Mouse (Mus musculus) thymus, adult 2 months (tissue): ENCODE results near the gene Rcsd1. TPM values are rescaled to one million over a fixed set of nuclear protein-coding genes. Genes with fewer than 3 reads are reported as not detected.

Experiments used
- DNase-seq: peaks from one replicate; pipeline ENCODE4 v3.0.0; 2021
- H3K27ac ChIP-seq: fragments of 200-500 bp; 2 replicates; pipeline ENCODE4 v1.5.1; 2012; ENCODE audit warnings: low read length, control low read depth; ENCODE audit not compliant: control insufficient read depth, insufficient read depth
- H3K27me3 ChIP-seq: fragments of 200-500 bp; 2 replicates; pipeline ENCODE4 v1.6.1; 2012; ENCODE audit warnings: mild to moderate bottlenecking, low read length, moderate library complexity, mixed read lengths; ENCODE audit not compliant: control insufficient read depth, insufficient read depth
- H3K36me3 ChIP-seq: fragments of 200-500 bp; 2 replicates; pipeline ENCODE4 v1.6.1; 2012; ENCODE audit warnings: mild to moderate bottlenecking, low read length, moderate library complexity; ENCODE audit not compliant: control insufficient read depth, insufficient read depth
- H3K4me1 ChIP-seq: fragments of 200-500 bp; replicated peaks from 2 replicates; pipeline ENCODE4 v1.6.1; 2012; ENCODE audit warnings: low read length; ENCODE audit not compliant: control insufficient read depth, insufficient read depth
- H3K4me3 ChIP-seq: fragments of 200-500 bp; 2 replicates; pipeline ENCODE4 v1.5.1; 2012; ENCODE audit warnings: mild to moderate bottlenecking, low read length, control low read depth, moderate library complexity; ENCODE audit not compliant: control insufficient read depth, insufficient read depth
- CTCF ChIP-seq: fragments of 200-500 bp; IDR thresholded peaks from 2 replicates; pipeline ENCODE4 v1.5.1; 2012; ENCODE audit warnings: mild to moderate bottlenecking, control low read depth, low read length, moderate library complexity, borderline replicate concordance; ENCODE audit not compliant: control insufficient read depth, poor library complexity, insufficient read depth; ENCODE audit errors: extremely low read depth
- POLR2A ChIP-seq: fragments of 200-500 bp; IDR thresholded peaks from 2 replicates; pipeline ENCODE4 v1.6.1; 2012; ENCODE audit warnings: mild to moderate bottlenecking, low read length, control low read depth, moderate library complexity; ENCODE audit not compliant: control insufficient read depth, poor library complexity, insufficient read depth; ENCODE audit errors: extremely low read depth
- WGBS: fragments of 180-500 bp; shearing (Covaris S2); methylation state at CpG from one replicate; pipeline ENCODE4 v1.1.7; 2018; 5-methylcytosine and 5-hydroxymethylcytosine counted together
- polyA plus RNA-seq: library from polyadenylated mRNA; depleted of rRNA; stranded (reverse); fragments of >200 nt; gene quantifications from 2 replicates; pipeline ENCODE4 v1.2.3, GENCODE M21; 2012

Rcsd1 gene
- polyA plus RNA-seq, 1 experiment = 249 TPM

DNA sequence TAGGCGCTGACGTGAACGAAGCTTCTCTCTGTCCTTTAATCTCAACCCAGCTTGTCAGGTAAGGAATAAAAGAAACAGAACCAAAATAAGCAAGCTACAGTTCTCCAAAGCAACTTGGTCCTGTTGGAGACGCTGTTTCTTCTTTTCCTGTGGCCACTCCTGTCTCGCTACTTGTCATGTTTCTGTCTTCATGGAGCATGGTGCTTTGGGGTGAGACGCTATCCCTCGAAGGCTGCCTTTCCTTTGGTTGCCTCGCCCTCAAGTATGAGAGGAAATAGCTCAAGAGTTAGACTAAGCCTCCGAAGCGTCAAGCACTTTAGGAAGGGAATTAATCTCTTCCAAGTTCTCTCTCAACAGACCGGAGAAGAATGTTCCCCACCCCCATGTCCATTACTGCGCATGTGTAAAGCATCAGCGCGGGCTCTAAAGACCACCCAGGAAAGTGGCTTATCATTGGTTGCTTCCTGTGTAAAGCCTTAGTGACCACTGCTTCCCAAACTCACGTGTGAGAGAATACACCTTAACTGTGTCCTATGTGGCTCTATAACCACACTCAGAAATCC lies 9.1 kb upstream of the Rcsd1 start:
- no peaks in the 10 kb centered on the region for H3K27me3 ChIP-seq
- peak overlapping the region; percentile 38 for H3K4me3 ChIP-seq
- H3K36me3 ChIP-seq = no peaks in the 10 kb centered on the region
- peaks cover 31% of the 10 kb centered on the region for H3K4me1 ChIP-seq
- DNase-seq = peak; percentile 42
- WGBS = under 1% methylated on average over 15 of the region's 15 CpGs
- TF ChIP-seq CTCF = no peak
- no peak for TF ChIP-seq POLR2A
- H3K27ac ChIP-seq = peak overlapping the region; percentile 88

DNA sequence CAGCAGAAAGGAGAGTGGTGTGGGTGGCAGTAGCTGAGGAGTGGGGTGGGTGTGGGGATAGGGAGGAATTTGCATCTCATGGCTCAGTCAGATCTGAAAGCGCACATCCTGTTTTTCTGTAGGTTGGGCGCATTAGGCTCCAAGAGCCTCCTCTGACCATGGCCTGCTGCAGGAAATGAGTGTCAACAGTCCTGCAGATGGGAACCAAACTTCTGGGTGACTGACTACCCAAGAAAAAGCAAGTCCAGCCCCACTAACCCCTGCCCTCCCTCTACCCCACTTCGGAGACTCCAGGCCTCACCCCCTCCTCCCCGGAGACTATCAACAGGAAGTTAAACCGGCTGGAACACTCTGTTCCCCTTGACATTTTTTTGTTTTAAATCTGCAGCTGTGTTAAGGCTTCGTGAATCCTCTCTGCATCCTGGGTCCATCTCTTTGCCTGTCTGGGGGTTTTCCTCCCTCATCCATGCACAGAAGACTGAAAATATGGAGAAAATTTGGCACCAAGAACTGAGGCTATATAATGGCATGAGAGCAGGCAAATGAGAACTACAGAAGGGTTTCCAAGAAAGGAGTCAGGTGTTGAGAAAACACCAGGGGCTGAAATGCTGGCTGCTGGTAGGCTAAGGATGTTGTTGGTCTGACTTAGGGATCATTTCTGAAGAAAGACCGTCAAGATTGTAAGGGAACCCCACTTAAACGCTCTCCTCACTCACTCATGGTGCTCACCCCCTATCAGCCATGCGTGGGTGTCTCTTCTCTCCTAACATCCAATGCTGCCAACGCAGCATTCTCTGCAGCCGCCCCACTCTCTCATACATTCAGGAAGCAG lies 8.4 kb upstream of the Rcsd1 start:
- DNase-seq = peak; percentile 71
- Histone ChIP-seq H3K27ac (peak overlapping the region; percentile 88), H3K27me3 (no peaks in the 10 kb centered on the region), H3K4me3 (peak overlapping the region; percentile 38), H3K4me1 (peaks cover 31% of the 10 kb centered on the region), H3K36me3 (no peaks in the 10 kb centered on the region)
- no peak for TF ChIP-seq CTCF
- no peak for TF ChIP-seq POLR2A
- WGBS = 3% methylated on average over 11 of the region's 11 CpGs

DNA sequence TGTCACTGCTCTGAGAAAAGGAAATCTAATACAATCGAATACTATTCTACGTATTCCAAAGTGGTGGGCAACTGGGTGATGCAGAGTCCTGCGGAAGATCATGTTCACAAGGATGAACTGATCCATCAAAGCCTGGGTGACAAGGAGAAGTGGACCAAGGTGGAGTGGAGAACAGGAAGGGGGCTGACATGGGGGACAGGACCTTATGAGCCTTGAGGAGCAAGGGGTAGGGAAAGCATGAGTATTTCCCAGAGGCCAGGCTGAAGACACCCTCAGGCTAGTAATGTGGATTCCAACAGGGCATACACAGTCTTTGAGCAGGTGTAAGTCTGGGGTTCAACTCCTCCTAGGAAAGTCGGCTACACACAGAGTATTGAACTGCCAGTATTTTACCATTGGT lies 6.9 kb upstream of the Rcsd1 start:
- no peak overlapping the region for H3K27ac ChIP-seq
- H3K27me3 ChIP-seq = no peaks in the 10 kb centered on the region
- no peak for DNase-seq
- TF ChIP-seq POLR2A (no peak), CTCF (no peak)
- 92% methylated on average over 4 of the region's 4 CpGs for WGBS
- H3K36me3 ChIP-seq = no peaks in the 10 kb centered on the region
- H3K4me1 ChIP-seq = peaks cover 31% of the 10 kb centered on the region
- H3K4me3 ChIP-seq = no peak overlapping the region

DNA sequence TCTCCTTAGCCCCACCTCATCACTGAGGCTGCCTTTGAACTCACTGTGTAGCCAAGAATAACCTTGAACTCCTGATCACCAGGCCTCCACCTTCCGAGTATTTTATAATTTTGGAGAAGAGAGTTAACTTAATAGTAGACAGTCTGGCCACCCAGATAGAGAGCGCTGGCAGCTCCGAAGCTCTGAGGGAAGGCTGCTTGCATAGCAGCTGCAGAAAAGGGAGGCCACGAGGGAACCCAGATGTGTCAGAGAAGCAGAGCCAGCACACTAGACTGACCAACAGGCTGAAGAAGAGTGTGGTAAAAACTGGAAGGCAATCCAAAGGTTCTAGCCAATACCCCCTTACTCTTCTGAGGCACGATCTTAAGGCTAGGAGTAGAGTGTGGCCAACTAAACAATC lies 4.2 kb upstream of the Rcsd1 start:
- DNase-seq = no peak
- Histone ChIP-seq H3K27ac (no peak overlapping the region), H3K36me3 (no peaks in the 10 kb centered on the region), H3K4me3 (no peak overlapping the region), H3K27me3 (no peaks in the 10 kb centered on the region), H3K4me1 (peaks cover 40% of the 10 kb centered on the region)
- WGBS = 85% methylated on average over 5 of the region's 5 CpGs
- no peak for TF ChIP-seq CTCF
- TF ChIP-seq POLR2A = no peak

DNA sequence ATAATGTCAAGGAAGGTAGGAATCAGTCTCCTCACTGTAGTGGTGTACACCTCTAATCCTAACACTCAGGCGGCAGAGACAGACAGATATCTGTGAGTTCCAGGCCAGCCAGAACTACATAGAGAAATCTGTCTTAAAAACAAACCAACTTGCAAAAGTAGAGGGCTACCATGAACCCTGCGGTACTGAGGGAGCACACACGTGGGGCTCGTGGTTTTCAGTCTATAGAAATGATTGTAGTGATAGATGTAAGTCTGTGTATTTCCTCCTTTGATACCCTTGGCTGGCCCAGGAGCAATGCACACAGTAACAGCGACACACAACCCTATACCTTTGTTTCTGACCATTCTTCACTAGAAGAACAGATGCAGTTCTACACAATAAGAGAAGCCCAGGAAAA lies 2.4 kb upstream of the Rcsd1 start:
- no peaks in the 10 kb centered on the region for H3K36me3 ChIP-seq
- no peaks in the 10 kb centered on the region for H3K27me3 ChIP-seq
- no peak overlapping the region; the same call in 1 of the 2 replicates for H3K27ac ChIP-seq
- peaks cover 26% of the 10 kb centered on the region for H3K4me1 ChIP-seq
- H3K4me3 ChIP-seq = no peak overlapping the region
- 9% methylated on average over 5 of the region's 5 CpGs for WGBS
- TF ChIP-seq POLR2A (no peak), CTCF (no peak)
- no peak for DNase-seq

DNA sequence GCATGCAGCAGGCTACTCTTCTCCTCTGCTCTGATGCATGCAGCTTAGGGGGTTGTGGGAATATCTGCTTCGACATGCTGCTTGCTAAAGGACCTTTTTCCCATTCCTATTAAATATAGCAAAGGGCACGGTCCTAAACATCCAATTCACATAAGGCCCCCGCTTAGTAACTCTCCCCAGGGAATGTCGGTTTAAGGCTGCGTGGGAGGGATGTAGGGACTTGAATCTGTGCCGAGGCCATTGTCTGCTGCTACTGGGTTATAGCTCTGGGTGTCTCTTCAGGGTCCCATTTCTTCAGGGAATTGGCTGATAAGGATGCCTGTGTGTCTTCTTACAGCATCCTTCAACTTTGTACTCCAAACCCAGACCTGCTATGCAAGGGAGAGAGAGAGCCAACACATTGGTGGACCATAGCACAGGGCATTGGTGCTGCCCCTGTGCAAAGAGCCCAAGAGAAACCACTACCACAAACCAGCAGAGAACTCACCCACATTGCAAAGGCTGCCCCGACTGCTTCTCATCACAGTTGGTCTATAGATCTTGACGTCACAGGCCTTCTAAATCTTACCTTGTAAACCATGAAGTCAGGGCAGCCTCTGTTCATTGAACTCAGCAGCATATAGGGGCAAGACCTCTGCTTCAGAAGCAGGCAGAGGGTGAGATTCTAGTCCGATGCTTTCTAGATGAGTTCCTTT lies 724 bp downstream of the Rcsd1 start:
- WGBS = 14% methylated on average over 9 of the region's 9 CpGs
- H3K27me3 ChIP-seq = no peaks in the 10 kb centered on the region
- no peaks in the 10 kb centered on the region for H3K36me3 ChIP-seq
- TF ChIP-seq POLR2A = peak; percentile 38; the same call in 1 of the 2 replicates
- no peak for TF ChIP-seq CTCF
- H3K4me3 ChIP-seq = peak overlapping the region; percentile 100
- peaks cover 40% of the 10 kb centered on the region for H3K4me1 ChIP-seq
- peak overlapping the region; percentile 98 for H3K27ac ChIP-seq
- peak; percentile 47 for DNase-seq
